Mouse (Mus musculus) ES-E14 (cell line): ENCODE results near the gene Palld.

Experiments
- CHD2 ChIP-seq: IDR thresholded peaks from 2 replicates; pipeline ENCODE4 v1.6.1; 2014; ENCODE audit warnings: mild to moderate bottlenecking, low read depth, low read length, inconsistent platforms
- HCFC1 ChIP-seq: IDR thresholded peaks from 2 replicates; pipeline ENCODE4 v1.6.1; 2012; ENCODE audit warnings: low read length, inconsistent platforms, borderline replicate concordance; ENCODE audit not compliant: insufficient read depth
- MAFK ChIP-seq: IDR thresholded peaks from 2 replicates; pipeline ENCODE4 v1.6.1; 2014; ENCODE audit warnings: mild to moderate bottlenecking, low read depth, low read length, inconsistent platforms; ENCODE audit not compliant: insufficient read depth
- ZC3H11A ChIP-seq: IDR thresholded peaks from 2 replicates; pipeline ENCODE4 v1.6.1; 2012; ENCODE audit warnings: low read depth, mild to moderate bottlenecking, inconsistent platforms, low read length, borderline replicate concordance
- ZNF384 ChIP-seq: IDR thresholded peaks from 2 replicates; pipeline ENCODE4 v1.6.1; 2012; ENCODE audit warnings: low read depth, low read length, inconsistent platforms

DNA sequence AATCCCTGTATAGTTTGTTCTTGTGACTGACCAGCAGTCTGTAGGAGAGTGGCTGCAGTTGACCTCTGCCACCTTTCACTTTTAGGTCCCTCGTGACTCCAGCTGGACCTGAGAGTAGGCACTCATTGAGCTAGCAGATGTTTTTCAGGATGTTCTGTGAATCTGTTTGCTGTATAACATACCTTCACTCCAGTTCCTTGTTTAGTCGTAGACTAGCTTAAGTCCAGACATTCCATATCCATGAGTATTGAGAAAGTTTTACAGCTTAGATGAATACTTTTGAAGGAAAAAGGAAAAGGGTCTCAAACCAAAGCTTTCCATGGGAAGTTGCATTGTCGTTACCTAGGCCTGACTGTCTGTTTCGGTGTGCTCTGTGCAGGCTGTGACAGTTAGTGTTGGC is 405.4 kb downstream of the Palld start:
- TF ChIP-seq HCFC1 (no peak), ZNF384 (no peak), ZC3H11A (no peak), MAFK (no peak), CHD2 (no peak)
